ENCODE assay signal across 28 mouse cellular contexts in the genomic region with DNA sequence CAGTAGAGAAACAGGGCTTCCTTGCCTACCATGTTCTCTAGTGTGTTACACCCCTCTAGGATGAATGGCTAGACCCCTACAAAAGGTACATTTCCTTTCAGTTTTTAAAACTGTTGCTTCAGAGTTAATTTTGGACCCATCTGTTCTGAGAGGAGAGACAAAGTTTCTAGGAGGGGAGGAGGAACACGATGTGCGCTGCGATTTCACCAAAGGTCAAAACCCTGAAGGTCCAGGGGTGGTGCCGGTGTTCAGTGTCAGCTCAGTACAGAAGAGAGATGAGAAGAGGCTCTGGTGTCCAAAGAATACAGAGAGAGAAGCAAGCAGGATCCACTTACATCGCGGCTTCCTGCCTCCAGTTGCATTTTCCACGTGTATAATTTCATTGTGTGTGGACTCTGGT.
"Had no signal": no experiment of that assay in that cellular context is flagged by ENCODE, and none has a peak within 500 bp of the region (broad histone marks: within the 10 kb centered on the region; RNA-seq: fewer than 3 reads in every experiment).

No protein-coding gene starts in this region.

- H3K9ac ChIP-seq: embryonic facial prominence, embryonic 12.5 days; embryonic facial prominence, embryonic 13.5 days; embryonic facial prominence, embryonic 15.5 days; forebrain, embryonic 12.5 days; forebrain, embryonic 13.5 days; forebrain, embryonic 15.5 days; forebrain, postnatal 0 days had no signal

- H3K27me3 ChIP-seq: embryonic facial prominence, embryonic 12.5 days; embryonic facial prominence, embryonic 13.5 days; embryonic facial prominence, embryonic 15.5 days; forebrain, embryonic 12.5 days; forebrain, embryonic 13.5 days; forebrain, embryonic 15.5 days had no signal

- H3K4me3 ChIP-seq: embryonic facial prominence, embryonic 10.5 days; embryonic facial prominence, embryonic 12.5 days; embryonic facial prominence, embryonic 13.5 days; embryonic facial prominence, embryonic 15.5 days; erythroblast, embryonic 14.5 days; forebrain, embryonic 10.5 days; forebrain, embryonic 12.5 days; forebrain, embryonic 13.5 days; forebrain, embryonic 15.5 days; gastrocnemius, adult 2 months; heart, adult 2 months had no signal

- ATAC-seq: forebrain, embryonic 13.5 days; forebrain, embryonic 14.5 days; forebrain, embryonic 15.5 days; forebrain, embryonic 16.5 days; forebrain, postnatal 0 days had no signal

- H3K36me3 ChIP-seq: embryonic facial prominence, embryonic 10.5 days; embryonic facial prominence, embryonic 12.5 days; embryonic facial prominence, embryonic 13.5 days; embryonic facial prominence, embryonic 15.5 days; forebrain, embryonic 10.5 days; forebrain, embryonic 12.5 days; forebrain, embryonic 15.5 days had no signal

- H3K9me3 ChIP-seq: embryonic facial prominence, embryonic 10.5 days; embryonic facial prominence, embryonic 12.5 days; embryonic facial prominence, embryonic 13.5 days; embryonic facial prominence, embryonic 15.5 days; forebrain, embryonic 10.5 days; forebrain, embryonic 12.5 days; forebrain, embryonic 13.5 days; forebrain, embryonic 15.5 days had no signal

- H3K27ac ChIP-seq: embryonic facial prominence, embryonic 10.5 days; embryonic facial prominence, embryonic 12.5 days; embryonic facial prominence, embryonic 13.5 days; embryonic facial prominence, embryonic 15.5 days; forebrain, embryonic 10.5 days; forebrain, embryonic 12.5 days; forebrain, embryonic 13.5 days; forebrain, embryonic 15.5 days; gastrocnemius, adult 2 months; heart, adult 2 months had no signal

- H3K4me2 ChIP-seq: embryonic facial prominence, embryonic 12.5 days; embryonic facial prominence, embryonic 13.5 days; embryonic facial prominence, embryonic 15.5 days; forebrain, embryonic 12.5 days; forebrain, embryonic 13.5 days; forebrain, embryonic 15.5 days had no signal

- DNase-seq: cerebellum, adult 2 months; cerebellum, adult 8-10 months; cerebellum, adult 9-10 months; cerebellum, adult 9-11 months; cerebellum, postnatal 10 days; cerebellum, postnatal 14 days; cerebellum, postnatal 25 days; cerebellum, postnatal 36 days; embryo, embryonic 11 days; forebrain, postnatal 0 days; gastrocnemius, adult 2 months; gastrocnemius, postnatal 10 days; gastrocnemius, postnatal 14 days; gastrocnemius, postnatal 25 days; gastrocnemius, postnatal 36 days; heart, adult 18-20 months; heart, adult 2 months had no signal
